Mouse (Mus musculus): Measurements from ENCODE around the gene Blnk. TPM values are rescaled to one million over a fixed set of nuclear protein-coding genes. Genes with fewer than 3 reads are reported as not detected.

Gene Blnk
- polyA plus RNA-seq, 1 experiment from 2014 or later, result 0.75 TPM

- Histone ChIP-seq H3K4me2 (ENCODE audit: low read depth, low read length) (no peak overlapping the region), H3K36me3 (ENCODE audit: control insufficient read depth, insufficient read depth) (no peaks in the 10 kb centered on the region), H3K27me3 (ENCODE audit: control insufficient read depth, insufficient read depth, low read length) (no peaks in the 10 kb centered on the region; the same call in 1 of the 2 replicates), H3K27ac (ENCODE audit: low read length) (no peak overlapping the region), H3K4me1 (ENCODE audit: control insufficient read depth, insufficient read depth, low read length) (no peaks in the 10 kb centered on the region), H3K4me3 (ENCODE audit: low read length) (no peak overlapping the region), H3K9me3 (replicated peaks; ENCODE audit: control insufficient read depth, low read length) (no peaks in the 10 kb centered on the region), H3K9ac (ENCODE audit: low read length) (no peak overlapping the region)
- no peak for ATAC-seq (replicated peaks; ENCODE audit: extremely low read depth, insufficient read depth, low FRiP score)
- WGBS, result 78% methylated on average over 8 of the region's 8 CpGs
These were observed 32.2 kb upstream of the Blnk start for GRCm38 (mm10) chr19:41026551-41026950.

GRCm38 (mm10) chr19:41022244-41022643, 27.9 kb upstream of the Blnk start:
- H3K9me3 ChIP-seq (replicated peaks; ENCODE audit: control insufficient read depth, low read length), result no peaks in the 10 kb centered on the region
- no peaks in the 10 kb centered on the region for H3K4me1 ChIP-seq (ENCODE audit: control insufficient read depth, insufficient read depth, low read length)
- no peak overlapping the region for H3K4me3 ChIP-seq (ENCODE audit: low read length)
- H3K27me3 ChIP-seq (ENCODE audit: control insufficient read depth, insufficient read depth, low read length), result no peaks in the 10 kb centered on the region; the same call in 1 of the 2 replicates
- no peak overlapping the region for H3K27ac ChIP-seq (ENCODE audit: low read length)
- H3K4me2 ChIP-seq (ENCODE audit: low read depth, low read length), result no peak overlapping the region
- WGBS, result 53% methylated on average over 4 of the region's 4 CpGs
- no peak overlapping the region for H3K9ac ChIP-seq (ENCODE audit: low read length)
- ATAC-seq (replicated peaks; ENCODE audit: extremely low read depth, insufficient read depth, low FRiP score), result no peak
- H3K36me3 ChIP-seq (ENCODE audit: control insufficient read depth, insufficient read depth), result no peaks in the 10 kb centered on the region

- H3K4me2 ChIP-seq (ENCODE audit: low read depth, low read length), result no peak overlapping the region
- ATAC-seq (replicated peaks; ENCODE audit: extremely low read depth, insufficient read depth, low FRiP score), result no peak
- peaks cover 3% of the 10 kb centered on the region; the same call in 1 of the 2 replicates for H3K4me1 ChIP-seq (ENCODE audit: control insufficient read depth, insufficient read depth, low read length)
- H3K27ac ChIP-seq (ENCODE audit: low read length), result no peak overlapping the region
- WGBS, result 57% methylated on average over 3 of the region's 3 CpGs
- no peaks in the 10 kb centered on the region; the same call in 1 of the 2 replicates for H3K27me3 ChIP-seq (ENCODE audit: control insufficient read depth, insufficient read depth, low read length)
- H3K9me3 ChIP-seq (replicated peaks; ENCODE audit: control insufficient read depth, low read length), result no peaks in the 10 kb centered on the region
- H3K9ac ChIP-seq (ENCODE audit: low read length), result no peak overlapping the region
- no peaks in the 10 kb centered on the region for H3K36me3 ChIP-seq (ENCODE audit: control insufficient read depth, insufficient read depth)
- no peak overlapping the region for H3K4me3 ChIP-seq (ENCODE audit: low read length)
These were observed 26.2 kb upstream of the Blnk start for GRCm38 (mm10) chr19:41020537-41020936.

DNA sequence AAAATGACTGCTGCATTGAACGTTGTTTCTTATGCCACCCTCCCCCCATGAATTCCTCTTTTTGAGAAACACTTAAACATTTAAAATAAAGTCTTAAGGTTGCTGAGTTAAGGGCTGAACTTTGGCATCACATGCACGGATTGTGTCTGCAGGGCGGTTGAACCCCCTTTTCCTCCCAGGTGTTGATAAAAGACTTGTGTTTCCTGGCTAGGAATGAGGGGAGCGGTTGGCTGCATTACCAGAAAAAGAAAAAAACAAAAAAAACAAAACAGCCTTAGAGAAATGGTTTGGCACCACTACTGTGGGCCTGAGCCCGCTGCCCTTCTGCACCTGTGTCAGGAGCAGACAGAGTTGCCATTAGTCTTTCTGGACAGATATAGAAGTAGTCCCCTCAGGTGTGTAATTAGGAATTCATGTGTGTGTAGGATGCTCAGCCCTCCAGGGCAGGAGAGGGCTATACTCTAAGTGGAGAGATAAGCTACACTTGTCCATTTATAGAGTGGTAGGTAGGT, 24.9 kb upstream of the Blnk start:
- H3K27ac ChIP-seq (ENCODE audit: low read length), result no peak overlapping the region
- H3K9ac ChIP-seq (ENCODE audit: low read length), result no peak overlapping the region
- no peak overlapping the region for H3K4me3 ChIP-seq (ENCODE audit: low read length)
- WGBS, result 65% methylated on average over 5 of the region's 5 CpGs
- H3K36me3 ChIP-seq (ENCODE audit: control insufficient read depth, insufficient read depth), result no peaks in the 10 kb centered on the region
- H3K4me2 ChIP-seq (ENCODE audit: low read depth, low read length), result no peak overlapping the region
- H3K9me3 ChIP-seq (replicated peaks; ENCODE audit: control insufficient read depth, low read length), result no peaks in the 10 kb centered on the region
- no peaks in the 10 kb centered on the region; the same call in 1 of the 2 replicates for H3K27me3 ChIP-seq (ENCODE audit: control insufficient read depth, insufficient read depth, low read length)
- no peak for ATAC-seq (replicated peaks; ENCODE audit: extremely low read depth, insufficient read depth, low FRiP score)
- peaks cover 3% of the 10 kb centered on the region; the same call in 1 of the 2 replicates for H3K4me1 ChIP-seq (ENCODE audit: control insufficient read depth, insufficient read depth, low read length)

DNA sequence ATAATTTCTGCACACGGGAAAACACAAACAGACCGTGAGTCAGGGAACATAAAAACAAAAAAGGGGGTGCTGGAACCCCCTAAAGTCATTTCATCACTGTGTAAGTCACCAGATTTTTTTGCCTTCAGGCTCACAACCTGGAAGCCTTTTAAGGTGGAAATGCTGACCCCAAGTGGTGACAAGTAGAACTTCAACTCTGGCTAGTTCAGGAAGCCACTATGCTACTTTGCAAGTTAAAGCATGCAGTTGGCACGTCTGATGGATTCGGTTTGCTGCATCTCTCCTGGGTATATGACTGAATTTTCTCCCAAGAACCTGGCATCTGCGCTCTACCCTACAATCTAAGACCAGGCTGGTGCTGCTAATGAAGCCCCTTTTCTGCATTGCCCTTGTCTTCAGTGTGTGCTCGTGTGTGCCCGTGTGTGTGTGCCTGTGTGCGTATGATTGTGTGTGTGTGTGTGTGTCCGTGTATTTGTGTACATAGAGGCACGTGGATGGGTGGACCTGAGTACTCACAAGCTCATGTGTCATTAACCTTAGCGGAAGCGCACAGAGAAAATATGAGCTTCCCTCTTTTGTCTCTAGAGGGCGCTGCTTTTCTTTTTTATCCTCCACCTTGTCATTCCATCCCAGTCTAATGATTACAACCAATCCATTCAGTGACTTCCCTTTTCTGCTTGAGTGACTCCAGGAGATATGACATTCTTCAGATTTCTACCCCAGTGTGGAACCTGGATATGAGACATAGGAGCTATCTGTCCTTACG, 21.8 kb upstream of the Blnk start:
- peaks cover 3% of the 10 kb centered on the region; the same call in 1 of the 2 replicates for H3K4me1 ChIP-seq (ENCODE audit: control insufficient read depth, insufficient read depth, low read length)
- peak overlapping the region; percentile 55 for H3K4me2 ChIP-seq (ENCODE audit: low read depth, low read length)
- H3K27me3 ChIP-seq (ENCODE audit: control insufficient read depth, insufficient read depth, low read length), result no peaks in the 10 kb centered on the region; the same call in 1 of the 2 replicates
- H3K9me3 ChIP-seq (replicated peaks; ENCODE audit: control insufficient read depth, low read length), result no peaks in the 10 kb centered on the region
- H3K4me3 ChIP-seq (ENCODE audit: low read length), result 0 out of 2 replicates have a peak overlapping the region, but pooled peaks have one; percentile 9
- peak; percentile 21; the same call in 1 of the 2 replicates for ATAC-seq (replicated peaks; ENCODE audit: extremely low read depth, insufficient read depth, low FRiP score)
- H3K36me3 ChIP-seq (ENCODE audit: control insufficient read depth, insufficient read depth), result no peaks in the 10 kb centered on the region
- H3K27ac ChIP-seq (ENCODE audit: low read length), result no peak overlapping the region
- WGBS, result 17% methylated on average over 14 of the region's 14 CpGs
- no peak overlapping the region for H3K9ac ChIP-seq (ENCODE audit: low read length)

DNA sequence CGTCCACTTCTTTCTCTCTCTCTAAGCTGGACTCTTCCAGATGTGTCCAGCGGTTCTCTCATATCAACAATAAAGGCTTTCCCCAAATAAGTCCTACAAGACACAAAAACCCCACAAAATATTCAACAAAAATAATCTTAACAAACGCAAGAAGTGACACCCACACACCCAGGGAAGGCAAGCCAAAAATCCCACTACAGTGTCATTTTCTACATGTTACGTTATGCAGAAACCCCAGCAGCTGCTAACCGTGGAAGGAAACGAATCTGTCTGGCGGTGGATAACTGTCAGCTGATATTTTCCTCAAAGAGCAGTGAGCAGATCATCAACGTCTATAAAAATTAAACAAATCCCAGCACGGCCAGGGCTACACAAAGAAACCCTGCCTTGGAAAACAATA, 19.7 kb upstream of the Blnk start:
- no peak for ATAC-seq (replicated peaks; ENCODE audit: extremely low read depth, insufficient read depth, low FRiP score)
- H3K4me3 ChIP-seq (ENCODE audit: low read length), result no peak overlapping the region
- WGBS, result 17% methylated on average over 9 of the region's 9 CpGs
- H3K9ac ChIP-seq (ENCODE audit: low read length), result no peak overlapping the region
- no peaks in the 10 kb centered on the region for H3K36me3 ChIP-seq (ENCODE audit: control insufficient read depth, insufficient read depth)
- H3K4me1 ChIP-seq (ENCODE audit: control insufficient read depth, insufficient read depth, low read length), result peaks cover 3% of the 10 kb centered on the region; the same call in 1 of the 2 replicates
- H3K9me3 ChIP-seq (replicated peaks; ENCODE audit: control insufficient read depth, low read length), result no peaks in the 10 kb centered on the region
- H3K4me2 ChIP-seq (ENCODE audit: low read depth, low read length), result no peak overlapping the region; the same call in 1 of the 2 replicates
- no peak overlapping the region for H3K27ac ChIP-seq (ENCODE audit: low read length)
- H3K27me3 ChIP-seq (ENCODE audit: control insufficient read depth, insufficient read depth, low read length), result no peaks in the 10 kb centered on the region; the same call in 1 of the 2 replicates

DNA sequence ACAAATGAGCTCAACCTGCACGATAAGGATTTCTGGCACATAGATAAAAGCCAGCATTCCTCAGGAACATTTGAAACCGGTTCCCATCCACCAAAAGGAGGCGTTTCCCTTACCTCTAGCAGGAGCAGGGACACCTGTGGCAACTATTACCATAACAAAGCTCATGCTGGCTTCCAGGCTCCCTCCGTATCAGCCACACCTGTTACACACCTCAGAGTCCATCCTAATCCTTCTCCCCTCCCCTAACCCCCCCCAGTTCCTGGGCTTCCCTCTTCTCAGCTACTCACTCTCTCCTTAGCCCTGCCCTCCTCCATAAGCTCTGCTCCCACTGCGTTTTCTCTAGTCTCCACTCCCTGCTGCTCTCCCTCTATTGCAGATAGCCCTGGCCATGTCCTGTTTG, 19.3 kb upstream of the Blnk start:
- no peak overlapping the region for H3K9ac ChIP-seq (ENCODE audit: low read length)
- no peak overlapping the region; the same call in 1 of the 2 replicates for H3K4me2 ChIP-seq (ENCODE audit: low read depth, low read length)
- no peaks in the 10 kb centered on the region for H3K9me3 ChIP-seq (replicated peaks; ENCODE audit: control insufficient read depth, low read length)
- 6% methylated on average over 5 of the region's 5 CpGs for WGBS
- H3K4me1 ChIP-seq (ENCODE audit: control insufficient read depth, insufficient read depth, low read length), result peaks cover 3% of the 10 kb centered on the region; the same call in 1 of the 2 replicates
- H3K27ac ChIP-seq (ENCODE audit: low read length), result no peak overlapping the region
- ATAC-seq (replicated peaks; ENCODE audit: extremely low read depth, insufficient read depth, low FRiP score), result no peak
- H3K4me3 ChIP-seq (ENCODE audit: low read length), result no peak overlapping the region
- no peaks in the 10 kb centered on the region for H3K36me3 ChIP-seq (ENCODE audit: control insufficient read depth, insufficient read depth)
- no peaks in the 10 kb centered on the region; the same call in none of the 2 replicates for H3K27me3 ChIP-seq (ENCODE audit: control insufficient read depth, insufficient read depth, low read length)

DNA sequence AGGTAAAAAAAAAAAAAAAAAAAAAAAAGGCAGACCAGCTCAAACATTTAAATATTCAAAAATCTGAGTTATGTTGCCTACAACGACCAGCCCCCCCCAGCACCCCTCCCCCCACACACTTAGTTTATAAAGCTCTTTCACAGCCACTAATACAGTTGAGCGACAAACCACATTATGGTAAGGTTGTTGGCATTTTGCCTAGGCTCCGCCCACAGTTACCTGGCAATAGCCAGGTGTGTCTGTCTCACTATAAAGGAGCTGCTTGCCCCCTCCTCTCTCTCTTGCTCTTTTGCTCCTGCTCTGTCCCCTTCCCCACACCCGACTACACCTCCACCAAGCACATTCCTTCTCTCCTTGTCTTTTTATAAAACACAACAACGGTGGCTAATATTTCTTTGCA, 17.3 kb upstream of the Blnk start:
- no peak overlapping the region for H3K9ac ChIP-seq (ENCODE audit: low read length)
- peaks cover 3% of the 10 kb centered on the region; the same call in 1 of the 2 replicates for H3K4me1 ChIP-seq (ENCODE audit: control insufficient read depth, insufficient read depth, low read length)
- no peak overlapping the region for H3K4me3 ChIP-seq (ENCODE audit: low read length)
- H3K4me2 ChIP-seq (ENCODE audit: low read depth, low read length), result no peak overlapping the region
- no peaks in the 10 kb centered on the region for H3K9me3 ChIP-seq (replicated peaks; ENCODE audit: control insufficient read depth, low read length)
- no peak for ATAC-seq (replicated peaks; ENCODE audit: extremely low read depth, insufficient read depth, low FRiP score)
- H3K27me3 ChIP-seq (ENCODE audit: control insufficient read depth, insufficient read depth, low read length), result no peaks in the 10 kb centered on the region; the same call in none of the 2 replicates
- H3K36me3 ChIP-seq (ENCODE audit: control insufficient read depth, insufficient read depth), result no peaks in the 10 kb centered on the region
- 24% methylated on average over 5 of the region's 5 CpGs for WGBS
- no peak overlapping the region for H3K27ac ChIP-seq (ENCODE audit: low read length)

Data from heart, embryonic 16.5 days (tissue).